Mouse (Mus musculus) layer of hippocampus, adult 8-10 months (tissue): ENCODE results near the gene Shld2. TPM values are rescaled to one million over a fixed set of nuclear protein-coding genes. Genes with fewer than 3 reads are reported as not detected.
"Not testable (repeated sequence)": the region's sequence is repeated elsewhere in the genome, so short reads cannot be mapped to it uniquely, and the experiment has no call there.

ENCODE experiments used
- DNase-seq, 2 experiments: peaks; one replicate each; pipeline ENCODE4 v3.0.0; 2022; ENCODE audit warnings: low spot score in 2 of 2
- total RNA-seq, 4 experiments: library from RNA; stranded (reverse); gene quantifications; 2 replicates each; pipeline ENCODE4 v1.2.4; 2022

Gene Shld2
- total RNA-seq, 4 experiments from 2014 or later, result 11.4 to 14.1 (median 12.8) TPM

DNA sequence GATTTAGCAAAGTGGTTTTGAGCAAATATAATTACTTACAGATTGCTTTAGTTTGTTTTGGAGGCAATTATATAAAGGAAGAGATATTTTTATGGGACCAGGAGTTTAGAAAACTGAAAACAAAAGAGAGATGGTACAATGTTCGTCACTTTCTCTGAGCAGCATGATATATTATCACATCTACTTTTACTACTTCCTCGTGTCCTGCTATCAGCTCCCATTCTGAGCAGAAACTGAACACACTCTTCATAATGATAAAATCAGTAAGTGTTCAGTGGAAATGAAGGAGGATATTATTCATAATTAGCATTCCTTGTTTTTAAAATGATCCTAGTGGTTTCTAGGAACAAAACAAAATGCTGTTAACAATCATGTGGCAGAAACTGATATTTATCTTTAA is 21.9 kb downstream of the Shld2 start:
- DNase-seq, result no peak

DNA sequence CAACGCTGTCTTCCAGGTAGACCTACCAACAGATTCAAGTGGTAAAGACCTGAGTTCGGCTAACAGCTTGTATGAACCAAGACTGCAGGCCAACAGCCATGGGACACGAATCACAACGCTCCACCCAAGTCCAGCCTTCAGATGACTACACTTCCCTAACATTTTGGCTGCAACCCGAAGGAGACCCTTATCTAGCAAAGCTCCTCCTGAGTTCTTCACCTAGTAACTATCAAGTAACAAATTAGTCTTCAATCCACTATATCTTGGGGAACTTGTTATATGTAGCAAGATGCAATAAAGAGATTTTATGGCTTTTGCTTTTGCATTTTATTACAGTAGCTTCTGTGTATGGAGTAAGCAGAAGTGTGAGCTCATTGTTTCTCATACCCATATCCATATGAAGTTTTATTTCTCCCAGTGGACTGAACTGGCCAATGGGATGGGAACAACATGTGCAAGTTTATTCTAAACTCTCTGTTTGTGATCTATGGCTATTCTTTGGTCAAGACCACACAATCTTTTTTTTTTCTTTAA is 28.5 kb downstream of the Shld2 start:
- DNase-seq, result no peak

DNA sequence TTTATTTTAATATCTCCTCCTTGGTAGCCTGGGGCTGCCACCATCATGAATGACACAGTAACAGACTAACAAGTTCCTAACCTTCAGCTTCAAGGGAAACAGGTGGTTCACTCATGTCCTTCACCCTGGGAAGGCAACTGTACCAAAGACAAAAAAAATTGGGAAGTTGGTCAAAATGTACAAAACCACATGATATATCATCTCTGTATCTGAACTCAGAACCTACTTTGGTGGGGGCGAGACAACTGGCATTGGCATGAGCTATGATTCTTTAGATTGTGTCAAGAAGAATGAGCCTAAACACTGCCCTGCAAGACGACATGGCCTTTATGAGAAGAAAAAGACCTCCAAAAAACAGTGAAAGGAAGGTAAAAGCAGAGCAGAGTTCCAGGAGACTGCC is 29.5 kb downstream of the Shld2 start:
- no peak for DNase-seq

DNA sequence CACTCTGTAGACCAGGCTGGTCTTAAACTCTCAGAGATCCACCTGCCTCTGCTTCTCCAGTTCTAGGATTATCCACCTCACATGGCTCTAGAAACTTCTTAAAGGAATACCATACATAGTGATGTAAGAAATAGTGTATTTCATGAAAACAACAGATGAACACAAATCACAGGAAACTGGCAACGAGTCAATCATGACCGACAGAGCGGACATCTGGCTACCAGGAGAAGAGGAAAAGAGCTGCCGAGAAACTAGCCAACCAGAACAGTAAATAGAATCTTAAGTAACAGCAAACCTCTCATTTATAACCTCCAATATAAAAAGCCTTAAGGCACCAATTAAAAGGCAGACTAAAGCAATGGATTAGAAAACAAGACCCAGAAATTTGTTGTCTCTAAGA is 30.6 kb downstream of the Shld2 start:
- no peak for DNase-seq

DNA sequence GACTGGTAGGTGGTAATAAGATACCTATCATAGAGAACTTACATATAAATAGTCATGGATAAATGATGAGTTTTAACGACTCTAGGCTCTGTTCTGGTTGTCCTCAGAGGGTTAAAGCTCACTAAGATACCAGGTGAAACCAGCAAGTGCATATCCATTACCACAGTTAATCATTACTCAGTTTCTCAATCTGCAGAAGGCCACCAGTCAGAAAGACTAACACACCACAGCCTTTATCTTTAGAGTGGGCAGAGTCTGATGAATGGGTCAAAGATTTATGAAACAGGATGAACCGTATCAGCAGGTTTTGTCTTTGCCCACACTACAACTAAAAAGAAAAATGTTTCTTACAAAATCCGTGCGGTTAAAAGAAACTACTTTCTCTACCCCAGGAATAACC is 35.1 kb downstream of the Shld2 start:
- no peak for DNase-seq

DNA sequence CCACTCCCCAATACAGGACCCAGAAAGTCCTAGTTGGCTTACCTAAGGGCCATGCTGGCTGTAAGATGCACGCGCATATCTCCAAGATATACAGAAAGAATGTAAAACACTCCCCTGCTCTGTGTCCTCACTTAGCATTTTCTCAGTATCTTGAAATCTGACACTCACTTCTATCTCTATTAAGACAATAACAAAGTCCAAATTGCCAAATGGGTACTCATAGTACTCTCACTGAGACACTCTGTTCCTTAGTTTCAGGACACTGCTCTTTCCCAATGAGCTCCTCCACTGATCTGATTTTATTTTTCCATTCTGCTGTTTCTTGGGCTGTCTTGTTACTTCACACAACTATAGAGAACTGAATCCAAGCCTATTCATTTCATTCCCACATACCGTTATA is 36.2 kb downstream of the Shld2 start:
- DNase-seq, result no peak

DNA sequence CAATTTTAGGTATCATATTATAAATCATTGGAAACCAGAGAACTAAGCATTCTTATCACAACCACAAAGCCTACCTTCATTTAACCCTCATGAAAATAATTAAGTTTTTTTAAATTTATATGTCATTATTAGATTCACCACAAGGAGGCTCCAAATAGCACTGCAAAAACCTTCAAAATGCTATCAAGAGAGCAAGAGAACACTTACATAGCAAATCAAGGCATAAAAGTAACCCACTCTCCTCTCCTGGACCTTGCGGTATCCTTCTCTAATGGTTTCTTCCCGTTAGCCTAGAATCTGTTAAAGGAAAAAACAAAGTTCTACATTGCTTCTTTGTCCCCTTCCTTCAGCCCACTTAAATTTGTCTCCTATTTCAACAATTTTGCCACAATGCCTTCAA is 37.0 kb downstream of the Shld2 start:
- no peak for DNase-seq

DNA sequence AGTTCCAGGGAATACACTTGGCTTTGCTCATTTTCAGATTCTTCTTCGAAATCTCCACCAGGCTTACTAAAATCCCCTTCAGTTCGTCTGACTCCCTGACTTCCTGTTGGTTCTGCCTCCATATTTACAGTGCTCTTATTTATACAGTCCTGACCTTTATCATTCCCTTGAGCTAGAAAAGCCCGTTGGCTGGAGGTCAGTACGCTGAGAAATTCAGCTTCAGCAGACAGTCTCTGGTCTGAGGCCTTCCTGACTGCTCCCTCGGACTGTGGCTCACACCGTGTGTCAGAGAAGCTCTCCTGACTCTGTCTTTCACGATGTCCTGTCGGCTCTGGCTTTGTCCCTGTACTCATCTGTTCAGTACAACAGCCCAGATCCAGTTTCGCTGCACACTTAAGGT is 42.2 kb downstream of the Shld2 start:
- DNase-seq, result no peak

DNA sequence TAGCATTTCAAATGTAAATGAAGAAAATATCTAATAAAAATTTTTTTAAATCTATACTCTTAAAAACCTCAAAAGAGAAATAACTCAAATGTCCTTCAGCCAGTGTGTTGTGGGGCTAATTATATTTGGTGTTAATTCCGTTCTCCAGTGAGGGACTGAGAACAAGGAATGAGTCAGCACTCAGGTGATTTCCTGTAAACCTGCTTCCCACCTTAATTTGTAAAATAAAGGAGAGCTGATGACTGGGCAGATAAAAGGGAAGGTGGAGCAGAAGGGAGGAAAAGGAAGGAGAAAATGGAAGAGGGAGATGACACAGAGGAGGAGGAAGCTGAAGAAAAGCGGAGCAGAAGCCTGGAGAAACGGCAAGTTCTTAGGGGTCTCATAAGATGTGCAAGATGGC is 51.8 kb downstream of the Shld2 start:
- DNase-seq, result not testable (repeated sequence)

DNA sequence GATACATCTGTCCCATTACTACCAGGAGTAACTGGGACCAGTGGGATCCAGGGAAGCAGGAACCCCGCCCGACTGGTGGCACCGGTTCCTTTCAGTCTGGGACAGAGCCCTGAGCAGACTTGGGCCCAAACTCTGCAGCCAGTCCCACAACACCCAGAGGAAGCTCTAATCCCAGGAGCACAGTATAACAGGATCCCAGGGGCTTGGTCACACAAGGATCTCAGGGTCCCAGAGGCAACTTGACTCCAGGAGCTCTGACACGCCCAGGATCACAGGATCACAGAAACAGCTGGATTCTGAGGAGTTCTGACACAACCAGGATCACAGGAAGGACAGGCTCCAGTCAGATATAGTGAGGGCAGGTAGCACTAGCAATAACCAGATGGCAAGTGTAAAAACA is 57.0 kb downstream of the Shld2 start:
- no peak for DNase-seq

DNA sequence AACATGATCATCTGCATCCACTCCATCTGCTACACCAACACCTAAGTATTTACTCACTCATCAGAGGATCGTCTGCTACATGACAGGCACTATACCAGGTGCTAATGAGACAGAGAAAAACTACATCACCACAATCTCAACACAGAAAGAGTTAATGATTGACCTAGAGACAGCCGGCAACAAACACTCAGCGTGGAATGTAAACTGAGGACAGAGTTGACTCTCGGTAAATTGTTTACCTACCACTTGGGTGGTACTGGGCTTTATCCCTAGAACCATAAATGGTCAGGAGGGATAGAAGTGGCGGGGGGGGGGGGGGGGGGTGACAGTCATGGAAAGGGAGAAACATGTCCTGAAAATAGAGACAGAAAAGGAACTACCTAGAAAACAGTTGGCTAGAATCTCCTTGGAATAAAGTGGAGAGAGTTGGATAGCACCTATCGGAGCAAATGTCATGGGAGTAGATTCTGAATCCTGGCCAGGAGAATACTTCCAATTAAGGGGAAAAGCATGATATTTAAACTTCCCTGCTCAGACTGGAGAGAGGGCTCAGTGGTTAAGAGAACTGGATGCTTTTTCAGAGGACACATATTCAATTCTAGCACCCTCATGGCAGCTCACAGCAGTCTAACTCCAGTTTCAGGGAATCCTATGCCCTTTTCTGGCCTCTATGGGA is 57.7 kb downstream of the Shld2 start:
- no peak for DNase-seq

DNA sequence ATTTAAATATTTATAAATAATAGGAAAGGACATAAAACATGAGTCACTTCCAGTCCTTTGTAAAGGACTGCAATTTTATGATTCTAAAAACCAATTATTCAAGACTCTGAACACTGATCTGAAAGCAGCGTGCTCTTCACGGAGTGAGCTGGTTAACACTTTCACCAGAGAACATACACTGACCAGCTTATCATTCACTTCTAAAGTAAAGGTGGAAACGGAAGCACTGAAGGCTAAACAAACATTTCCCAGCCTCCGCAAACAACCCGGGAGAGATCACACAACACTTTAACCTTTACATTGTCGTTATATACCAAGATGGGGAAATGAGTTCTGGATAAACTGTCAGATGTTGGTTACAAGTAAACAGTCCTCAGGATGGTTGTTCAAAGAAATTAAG is 69.6 kb downstream of the Shld2 start:
- no peak for DNase-seq

DNA sequence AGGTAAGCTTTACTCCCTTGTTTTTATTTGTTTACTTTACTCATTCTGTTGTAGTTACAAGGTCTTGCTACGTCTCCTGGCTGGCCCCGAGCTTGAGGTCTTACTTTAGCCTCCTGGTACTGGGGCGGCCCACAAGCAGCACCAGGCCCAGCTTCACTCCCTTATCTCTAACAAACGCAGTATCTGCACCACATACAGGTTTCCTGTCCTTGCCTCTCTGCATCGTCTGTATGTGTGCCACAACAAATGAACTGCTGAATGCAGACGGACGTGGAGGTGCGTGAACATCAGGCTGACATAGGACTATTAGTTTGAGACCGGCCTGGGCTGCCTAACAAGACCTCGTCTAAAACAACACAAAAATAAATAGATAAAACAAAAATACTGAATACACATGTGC is 70.0 kb downstream of the Shld2 start:
- no peak for DNase-seq

DNA sequence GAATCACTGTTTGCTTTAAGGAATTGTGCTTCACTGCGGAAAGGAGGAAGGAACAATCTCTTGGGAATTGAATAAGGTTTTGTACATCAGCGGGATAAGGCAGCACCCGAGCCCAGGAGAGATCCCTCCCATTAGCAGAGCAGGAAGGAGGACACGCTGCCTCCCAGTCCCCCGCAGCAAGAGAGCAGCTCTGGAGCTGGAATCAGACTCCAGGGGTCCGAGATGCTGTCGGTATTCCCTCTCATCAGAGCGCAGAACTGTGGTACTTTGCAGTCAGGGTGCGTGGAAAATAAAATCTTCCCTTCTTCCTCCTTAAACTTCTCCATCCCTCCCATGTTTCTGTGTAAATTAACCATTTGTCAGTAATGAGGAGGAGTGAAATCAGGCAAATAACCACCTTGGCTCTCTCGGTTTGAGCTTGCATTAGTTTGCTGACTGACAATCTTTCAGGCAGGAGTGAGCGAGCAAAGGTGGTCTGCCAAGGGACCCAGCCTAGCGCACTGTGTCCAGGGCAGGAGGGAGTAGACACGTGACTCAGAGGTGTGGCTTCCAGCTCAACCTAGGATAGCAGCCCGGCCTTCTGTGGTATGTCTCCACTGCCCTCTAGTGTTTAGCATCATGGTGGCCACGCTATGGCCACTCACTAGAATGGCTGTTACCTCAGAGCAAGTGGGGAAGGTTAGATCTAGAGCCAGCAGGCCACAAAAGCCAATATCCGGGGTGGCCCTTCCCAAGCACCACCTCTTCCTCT is 75.5 kb downstream of the Shld2 start:
- DNase-seq, result peak; percentile 21 to 25

DNA sequence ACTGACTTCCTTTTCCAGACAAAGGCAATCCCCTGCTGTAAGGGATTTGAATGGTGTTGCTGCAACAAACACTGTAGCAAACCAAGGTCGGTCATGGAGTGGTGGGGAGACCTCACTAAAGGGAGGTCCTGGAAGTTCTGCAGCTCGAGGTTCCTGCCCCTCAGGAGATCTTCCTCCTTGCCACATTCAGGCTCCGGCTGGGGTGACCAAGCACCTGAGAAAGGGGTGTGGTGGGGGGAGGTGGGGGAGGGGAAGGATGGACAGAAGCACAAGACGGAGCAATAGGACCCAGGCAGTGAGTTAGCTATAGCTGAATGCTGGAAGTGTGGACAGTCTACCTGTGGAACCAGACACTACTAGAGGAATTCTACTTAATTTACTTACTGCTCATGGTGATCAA is 76.4 kb downstream of the Shld2 start:
- DNase-seq, result no peak

DNA sequence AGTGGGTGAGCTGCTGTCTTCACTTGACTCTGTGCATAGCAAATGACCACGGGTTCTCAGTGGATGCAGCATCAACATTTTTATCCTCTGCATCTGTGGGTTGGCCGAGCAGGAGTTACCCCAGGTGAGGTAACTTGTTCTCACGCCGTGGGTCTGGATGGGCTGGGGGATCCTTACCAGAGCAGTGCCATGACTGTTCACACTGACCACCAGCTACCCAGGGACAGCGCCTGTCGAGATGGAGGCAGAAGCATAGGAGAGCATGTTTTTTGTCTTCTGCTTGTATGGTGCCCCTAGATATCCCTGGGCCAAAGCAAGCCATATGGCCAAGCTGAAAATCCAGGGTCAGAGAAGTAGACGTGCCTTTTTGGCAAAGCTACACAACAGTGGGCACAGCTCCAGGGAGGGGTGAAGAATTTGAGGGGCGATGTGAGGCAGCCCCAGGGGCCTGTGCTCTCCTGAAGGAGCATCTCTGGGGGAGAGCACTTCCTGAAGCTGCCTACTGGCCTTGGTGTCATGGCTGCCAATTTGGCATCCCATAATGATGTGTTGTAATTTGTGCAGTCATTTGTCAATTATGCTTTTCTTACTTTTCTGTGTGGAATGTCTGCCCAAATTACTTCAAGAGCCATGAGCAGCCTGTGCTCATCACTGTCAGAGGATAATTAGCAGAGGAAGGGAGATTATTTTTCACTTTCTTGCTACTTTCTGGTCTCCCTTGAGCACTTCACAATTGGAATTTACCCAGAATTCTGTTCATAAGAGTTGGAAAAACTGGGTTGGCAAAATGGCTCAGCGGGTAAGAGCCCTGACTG is 77.2 kb downstream of the Shld2 start:
- no peak for DNase-seq

DNA sequence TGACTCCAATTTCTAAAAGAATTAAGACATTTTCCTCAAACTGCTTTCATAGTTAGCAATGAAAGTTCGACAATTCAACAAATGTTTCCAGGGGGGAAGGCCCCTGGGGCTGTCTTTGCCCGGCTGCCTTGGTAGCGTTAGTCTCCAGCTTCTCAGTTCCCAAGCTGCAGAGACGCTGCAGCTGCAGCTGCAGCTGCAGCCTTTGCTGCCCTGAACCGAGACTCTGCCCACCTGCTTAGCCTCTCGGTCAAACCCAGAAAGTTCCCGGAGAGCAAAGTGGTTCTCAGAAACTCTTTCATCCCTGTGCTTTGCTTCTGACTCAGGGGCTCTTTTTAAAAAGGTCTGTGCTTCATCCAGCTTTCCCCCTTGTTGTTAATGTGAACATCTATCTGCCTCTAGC is 78.0 kb downstream of the Shld2 start:
- no peak for DNase-seq

DNA sequence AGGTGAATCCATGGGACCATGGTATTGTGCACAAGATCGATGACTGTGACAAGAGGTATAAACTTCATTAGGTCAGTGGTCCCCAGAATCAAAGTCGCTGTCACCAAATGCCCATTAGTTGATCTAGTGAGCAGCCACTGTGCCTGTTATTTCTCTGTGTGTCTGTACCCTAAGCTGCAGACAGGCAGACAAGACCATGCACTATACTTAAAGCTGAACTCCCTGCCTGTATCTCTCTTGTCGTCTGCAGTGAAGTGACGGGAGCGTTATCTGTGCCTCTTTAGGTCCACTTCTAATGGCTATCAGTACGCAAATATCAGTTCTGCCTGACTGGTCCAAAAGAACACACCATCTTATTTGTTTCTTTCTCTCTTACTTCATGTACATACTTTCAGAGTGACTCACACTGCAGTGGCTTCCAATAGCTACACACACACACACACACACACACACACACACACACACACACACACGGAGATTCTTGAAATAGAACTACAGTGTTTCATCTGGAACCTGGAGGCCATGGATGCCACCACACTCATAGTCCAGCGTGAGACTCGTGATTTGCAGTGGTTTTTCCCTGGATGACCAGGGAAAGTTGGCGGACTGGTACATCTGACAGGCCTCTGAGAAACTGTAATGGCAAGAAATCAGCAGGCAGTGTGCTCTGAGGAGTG is 81.3 kb downstream of the Shld2 start:
- DNase-seq, result no peak

DNA sequence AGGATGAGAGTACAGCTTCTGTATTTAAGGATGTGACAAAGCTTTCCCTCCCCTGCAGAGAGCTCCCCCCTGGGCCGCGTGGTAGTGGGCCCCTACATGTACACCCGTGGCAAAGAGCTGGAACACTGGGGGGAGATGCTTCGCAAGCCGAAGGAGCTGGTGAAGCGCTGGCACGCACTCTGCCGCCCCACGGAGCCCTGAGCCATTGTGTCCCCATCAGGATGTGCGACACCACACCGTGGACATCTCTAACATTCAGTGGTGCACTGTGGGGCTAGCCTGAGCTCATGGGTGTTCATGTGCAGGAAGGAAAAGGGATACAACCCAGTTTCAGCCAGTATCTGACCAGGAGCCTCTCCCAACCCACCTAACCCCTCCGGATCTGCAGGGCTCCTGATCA is 82.3 kb downstream of the Shld2 start:
- no peak for DNase-seq

DNA sequence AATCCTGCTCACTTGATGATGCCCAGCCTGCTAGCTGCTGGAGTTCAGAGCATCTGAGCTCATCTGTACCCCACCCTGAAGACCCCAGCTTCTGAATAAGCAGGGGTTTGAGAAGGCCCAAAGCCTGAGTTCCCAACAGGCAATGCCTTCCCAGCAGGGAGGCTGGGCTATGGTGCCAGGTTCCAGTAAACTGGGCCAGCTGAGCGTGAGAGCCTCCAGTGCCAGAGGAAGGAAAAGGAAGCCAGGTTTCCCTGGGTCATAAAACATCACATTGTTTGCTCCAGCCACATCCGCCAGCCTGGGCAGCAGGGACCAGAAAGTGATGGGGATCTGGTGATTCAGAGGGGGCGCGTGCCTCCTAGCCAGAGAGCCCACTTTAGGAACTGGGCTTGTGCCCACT is 83.7 kb downstream of the Shld2 start:
- DNase-seq, result no peak

DNA sequence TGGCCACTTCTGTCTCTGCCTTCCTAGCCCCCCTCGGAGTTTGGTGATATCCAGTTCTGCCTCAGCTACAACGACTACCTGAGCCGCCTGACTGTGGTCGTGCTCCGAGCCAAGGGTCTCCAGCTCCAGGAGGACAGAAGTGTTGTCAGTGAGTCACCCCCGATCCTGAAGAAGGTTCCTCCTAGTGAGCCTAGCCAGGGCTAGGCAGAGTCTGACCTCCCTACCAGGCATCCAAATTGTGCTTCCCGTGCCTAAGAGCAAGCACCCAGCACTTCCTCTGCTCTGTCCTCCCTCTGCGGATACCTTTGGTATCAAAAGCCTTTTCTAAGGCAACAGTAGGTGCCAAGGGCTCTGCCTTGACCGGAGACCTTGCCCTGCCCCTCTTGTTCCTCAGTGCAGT is 84.3 kb downstream of the Shld2 start:
- DNase-seq, result no peak
